Mouse (Mus musculus) hindbrain, embryonic 12.5 days (tissue): ENCODE measurements around the gene Nuak1. TPM values are rescaled to one million over a fixed set of nuclear protein-coding genes. Genes with fewer than 3 reads are reported as not detected.

Experiments
- ATAC-seq: fragments of 200-750 bp; cut with Nextera tagmentation; 2 replicates; pipeline ENCODE4 v1.8.0; 2017; ENCODE audit warnings: moderate TSS enrichment; ENCODE audit not compliant: low FRiP score
- H3K27ac ChIP-seq: fragments of 300-500 bp; sonication (generic); 2 replicates; pipeline ENCODE4 v1.5.1; 2016; ENCODE audit warnings: mild to moderate bottlenecking
- H3K27me3 ChIP-seq: fragments of 300-500 bp; sonication (generic); 2 replicates; pipeline ENCODE4 v1.6.1; 2016; ENCODE audit warnings: mild to moderate bottlenecking
- H3K36me3 ChIP-seq: fragments of 300-500 bp; sonication (generic); 2 replicates; pipeline ENCODE4 v1.6.1; 2016; ENCODE audit warnings: mild to moderate bottlenecking
- H3K4me1 ChIP-seq: fragments of 300-500 bp; sonication (generic); 2 replicates; pipeline ENCODE4 v1.6.1; 2016
- H3K4me2 ChIP-seq: fragments of 300-500 bp; sonication (generic); replicated peaks from 2 replicates; pipeline ENCODE4 v1.6.1; 2016; ENCODE audit warnings: mild to moderate bottlenecking
- H3K4me3 ChIP-seq: fragments of 300-500 bp; sonication (generic); 2 replicates; pipeline ENCODE4 v1.5.1; 2016; ENCODE audit warnings: mild to moderate bottlenecking
- H3K9ac ChIP-seq: fragments of 300-500 bp; sonication (generic); 2 replicates; pipeline ENCODE4 v1.6.1; 2016; ENCODE audit warnings: mild to moderate bottlenecking, moderate library complexity
- H3K9me3 ChIP-seq: fragments of 300-500 bp; sonication (generic); replicated peaks from 2 replicates; pipeline ENCODE4 v1.6.1; 2016; ENCODE audit warnings: mild to moderate bottlenecking
- WGBS: fragments of 180-500 bp; shearing (Covaris S2); methylation state at CpG from one replicate; pipeline ENCODE4 v1.1.7; 2016; 5-methylcytosine and 5-hydroxymethylcytosine counted together
- polyA plus RNA-seq: library from polyadenylated mRNA; unstranded; fragments of >200 nt; fragmentation: Nextera tagmentation; extraction: Ambion mirVana; gene quantifications from 2 replicates; pipeline ENCODE4 v1.2.1, GENCODE M21; 2016

Nuak1 gene
- polyA plus RNA-seq, 1 experiment from 2014 or later = 4.6 TPM

GRCm38 (mm10) chr10:84371230-84371629 is 69.2 kb downstream of the Nuak1 start:
- no peak for ATAC-seq
- peaks cover 24% of the 10 kb centered on the region for H3K4me1 ChIP-seq
- no peak overlapping the region for H3K9ac ChIP-seq
- H3K4me3 ChIP-seq = no peak overlapping the region
- no peaks in the 10 kb centered on the region for H3K27me3 ChIP-seq
- H3K9me3 ChIP-seq = no peaks in the 10 kb centered on the region; the same call in 1 of the 2 replicates
- peaks cover 18% of the 10 kb centered on the region for H3K36me3 ChIP-seq
- H3K4me2 ChIP-seq = no peak overlapping the region
- H3K27ac ChIP-seq = peak overlapping the region; percentile 62; the same call in 1 of the 2 replicates
- WGBS = 58% methylated on average over 4 of the region's 4 CpGs

- Histone ChIP-seq H3K27me3 (no peaks in the 10 kb centered on the region), H3K27ac (no peak overlapping the region), H3K9me3 (no peaks in the 10 kb centered on the region; the same call in 1 of the 2 replicates), H3K4me1 (peaks cover 24% of the 10 kb centered on the region), H3K9ac (no peak overlapping the region), H3K36me3 (peaks cover 13% of the 10 kb centered on the region), H3K4me2 (no peak overlapping the region), H3K4me3 (no peak overlapping the region)
- no peak for ATAC-seq
- 88% methylated on average over 11 of the region's 11 CpGs for WGBS
Measured at GRCm38 (mm10) chr10:84369646-84370314, 70.6 kb downstream of the Nuak1 start.

GRCm38 (mm10) chr10:84368185-84368584 is 72.2 kb downstream of the Nuak1 start:
- Histone ChIP-seq H3K9ac (no peak overlapping the region), H3K4me3 (no peak overlapping the region), H3K27ac (no peak overlapping the region), H3K27me3 (no peaks in the 10 kb centered on the region), H3K4me2 (no peak overlapping the region), H3K4me1 (peaks cover 19% of the 10 kb centered on the region), H3K9me3 (no peaks in the 10 kb centered on the region; the same call in 1 of the 2 replicates), H3K36me3 (no peaks in the 10 kb centered on the region)
- ATAC-seq = no peak
- WGBS = 95% methylated on average over 3 of the region's 3 CpGs

- Histone ChIP-seq H3K9me3 (no peaks in the 10 kb centered on the region; the same call in 1 of the 2 replicates), H3K36me3 (no peaks in the 10 kb centered on the region), H3K27me3 (no peaks in the 10 kb centered on the region), H3K4me3 (no peak overlapping the region), H3K9ac (no peak overlapping the region), H3K27ac (no peak overlapping the region), H3K4me2 (no peak overlapping the region), H3K4me1 (no peaks in the 10 kb centered on the region)
- 76% methylated on average over 7 of the region's 7 CpGs for WGBS
- no peak for ATAC-seq
Measured at GRCm38 (mm10) chr10:84365166-84365865, 75.1 kb downstream of the Nuak1 start.

GRCm38 (mm10) chr10:84363833-84364232 is 76.6 kb downstream of the Nuak1 start:
- Histone ChIP-seq H3K36me3 (no peaks in the 10 kb centered on the region), H3K4me2 (no peak overlapping the region), H3K4me1 (no peaks in the 10 kb centered on the region), H3K27ac (no peak overlapping the region), H3K9ac (no peak overlapping the region), H3K9me3 (no peaks in the 10 kb centered on the region; the same call in 1 of the 2 replicates), H3K27me3 (no peaks in the 10 kb centered on the region), H3K4me3 (no peak overlapping the region)
- no peak for ATAC-seq
- WGBS = 85% methylated on average over 7 of the region's 7 CpGs

- no peak overlapping the region for H3K4me3 ChIP-seq
- H3K4me1 ChIP-seq = no peaks in the 10 kb centered on the region
- H3K27me3 ChIP-seq = no peaks in the 10 kb centered on the region
- H3K9me3 ChIP-seq = no peaks in the 10 kb centered on the region
- 94% methylated on average over 4 of the region's 4 CpGs for WGBS
- no peak for ATAC-seq
- no peak overlapping the region for H3K27ac ChIP-seq
- no peak overlapping the region for H3K4me2 ChIP-seq
- H3K9ac ChIP-seq = no peak overlapping the region
- H3K36me3 ChIP-seq = no peaks in the 10 kb centered on the region
Measured at GRCm38 (mm10) chr10:84360953-84361352, 79.4 kb downstream of the Nuak1 start.

- ATAC-seq = no peak
- Histone ChIP-seq H3K4me3 (no peak overlapping the region), H3K9ac (no peak overlapping the region), H3K27me3 (no peaks in the 10 kb centered on the region), H3K4me2 (no peak overlapping the region), H3K36me3 (no peaks in the 10 kb centered on the region), H3K4me1 (no peaks in the 10 kb centered on the region), H3K27ac (no peak overlapping the region), H3K9me3 (no peaks in the 10 kb centered on the region)
- WGBS = 89% methylated on average over 9 of the region's 9 CpGs
Measured at GRCm38 (mm10) chr10:84360391-84360790, 80.0 kb downstream of the Nuak1 start.

- H3K9ac ChIP-seq = no peak overlapping the region
- H3K27ac ChIP-seq = no peak overlapping the region
- H3K27me3 ChIP-seq = no peaks in the 10 kb centered on the region
- no peak for ATAC-seq
- H3K9me3 ChIP-seq = no peaks in the 10 kb centered on the region
- no peaks in the 10 kb centered on the region for H3K4me1 ChIP-seq
- WGBS = 91% methylated on average over 4 of the region's 4 CpGs
- no peak overlapping the region for H3K4me3 ChIP-seq
- no peaks in the 10 kb centered on the region for H3K36me3 ChIP-seq
- H3K4me2 ChIP-seq = no peak overlapping the region
Measured at GRCm38 (mm10) chr10:84358738-84359120, 81.7 kb downstream of the Nuak1 start.

- WGBS = 72% methylated on average over 4 of the region's 4 CpGs
- Histone ChIP-seq H3K36me3 (no peaks in the 10 kb centered on the region), H3K27me3 (no peaks in the 10 kb centered on the region), H3K9me3 (no peaks in the 10 kb centered on the region), H3K9ac (no peak overlapping the region), H3K27ac (no peak overlapping the region), H3K4me2 (no peak overlapping the region), H3K4me1 (no peaks in the 10 kb centered on the region), H3K4me3 (no peak overlapping the region)
- ATAC-seq = peak; percentile 60; the same call in 1 of the 2 replicates
Measured at GRCm38 (mm10) chr10:84357997-84358737, 82.2 kb downstream of the Nuak1 start.

- no peak overlapping the region for H3K4me3 ChIP-seq
- ATAC-seq = no peak
- H3K9me3 ChIP-seq = no peaks in the 10 kb centered on the region
- no peak overlapping the region for H3K9ac ChIP-seq
- no peak overlapping the region for H3K4me2 ChIP-seq
- H3K27me3 ChIP-seq = no peaks in the 10 kb centered on the region
- no peaks in the 10 kb centered on the region for H3K36me3 ChIP-seq
- H3K27ac ChIP-seq = no peak overlapping the region
- H3K4me1 ChIP-seq = no peaks in the 10 kb centered on the region
- WGBS = 93% methylated on average over 4 of the region's 4 CpGs
Measured at GRCm38 (mm10) chr10:84357593-84357992, 82.8 kb downstream of the Nuak1 start.

GRCm38 (mm10) chr10:84354323-84354722 is 86.1 kb downstream of the Nuak1 start:
- Histone ChIP-seq H3K9ac (no peak overlapping the region), H3K27ac (no peak overlapping the region), H3K9me3 (no peaks in the 10 kb centered on the region), H3K4me1 (no peaks in the 10 kb centered on the region), H3K4me3 (no peak overlapping the region), H3K36me3 (no peaks in the 10 kb centered on the region), H3K27me3 (no peaks in the 10 kb centered on the region), H3K4me2 (no peak overlapping the region)
- ATAC-seq = no peak
- 76% methylated on average over 6 of the region's 6 CpGs for WGBS

GRCm38 (mm10) chr10:84345730-84346129 is 94.7 kb downstream of the Nuak1 start:
- H3K9me3 ChIP-seq = no peaks in the 10 kb centered on the region
- no peaks in the 10 kb centered on the region for H3K27me3 ChIP-seq
- H3K27ac ChIP-seq = no peak overlapping the region
- no peaks in the 10 kb centered on the region for H3K36me3 ChIP-seq
- 67% methylated on average over 5 of the region's 5 CpGs for WGBS
- H3K4me2 ChIP-seq = no peak overlapping the region
- no peak for ATAC-seq
- H3K9ac ChIP-seq = no peak overlapping the region
- H3K4me3 ChIP-seq = no peak overlapping the region
- H3K4me1 ChIP-seq = no peaks in the 10 kb centered on the region; the same call in 1 of the 2 replicates
